In genomic region chr13:76098116-76098492, GRCm38 (mm10) we compare ENCODE assay signal across 8 mouse cellular contexts. TPM values are rescaled to one million over a fixed set of nuclear protein-coding genes. Genes with fewer than 3 reads are reported as not detected.
DNase-seq lines count a peak whose midpoint lies in the region; ATAC-seq and TF ChIP-seq lines count a peak whose summit lies in the region.

No protein-coding gene starts in this region.

- TF ChIP-seq CTCF in G1E (IDR thresholded peaks at IDR 0.05; ENCODE audit: low read depth, low read length) = no peak

- peak overlapping the region; percentile 77 for H3K27ac ChIP-seq in heart, embryonic 12.5 days (ENCODE audit: poor library complexity, severe bottlenecking)
- H3K27ac ChIP-seq in embryonic facial prominence, embryonic 15.5 days (replicated peaks) = peak overlapping the region; percentile 84

- WGBS in heart, embryonic 12.5 days = 2% methylated on average over 16 of the region's 16 CpGs
- WGBS in embryonic facial prominence, embryonic 15.5 days = 2% methylated on average over 16 of the region's 16 CpGs

- H3K27me3 ChIP-seq in heart, embryonic 12.5 days (replicated peaks) = no peaks in the 10 kb centered on the region
- no peaks in the 10 kb centered on the region for H3K27me3 ChIP-seq in G1E (ENCODE audit: insufficient read depth, low read length)
- no peaks in the 10 kb centered on the region for H3K27me3 ChIP-seq in embryonic facial prominence, embryonic 15.5 days

- H3K4me3 ChIP-seq in heart, embryonic 12.5 days = peak overlapping the region; percentile 75
- H3K4me3 ChIP-seq in G1E (ENCODE audit: low read depth, low read length) = peak overlapping the region; percentile 85
- H3K4me3 ChIP-seq in embryonic facial prominence, embryonic 15.5 days (replicated peaks) = peak overlapping the region; percentile 78

- peaks cover 3% of the 10 kb centered on the region; the same call in 1 of the 2 replicates for H3K36me3 ChIP-seq in heart, embryonic 12.5 days
- peaks cover 31% of the 10 kb centered on the region for H3K36me3 ChIP-seq in G1E (replicated peaks)
- H3K36me3 ChIP-seq in embryonic facial prominence, embryonic 15.5 days = peaks cover 5% of the 10 kb centered on the region; the same call in 1 of the 2 replicates

- no peaks in the 10 kb centered on the region for H3K9me3 ChIP-seq in heart, embryonic 12.5 days (replicated peaks)
- no peaks in the 10 kb centered on the region for H3K9me3 ChIP-seq in G1E (replicated peaks)
- H3K9me3 ChIP-seq in embryonic facial prominence, embryonic 15.5 days (replicated peaks) = no peaks in the 10 kb centered on the region

- peak overlapping the region; percentile 69 for H3K9ac ChIP-seq in heart, embryonic 12.5 days
- peak overlapping the region; percentile 33 for H3K9ac ChIP-seq in embryonic facial prominence, embryonic 15.5 days

- H3K4me1 ChIP-seq in heart, embryonic 12.5 days (replicated peaks) = peaks cover 3% of the 10 kb centered on the region; the same call in 1 of the 2 replicates
- H3K4me1 ChIP-seq in G1E (ENCODE audit: insufficient read depth, low read depth, low read length) = peaks cover 15% of the 10 kb centered on the region
- H3K4me1 ChIP-seq in embryonic facial prominence, embryonic 15.5 days = peaks cover 5% of the 10 kb centered on the region; the same call in 1 of the 2 replicates

- no peak for DNase-seq in heart, postnatal 4 days
- peak; percentile 16 for DNase-seq in G1E (ENCODE audit: low spot score)
- peak; percentile 63 to 65 for DNase-seq in kidney, adult 8-10 months
- DNase-seq in lung, postnatal 25 days (ENCODE audit: low spot score) = peak; percentile 45
- DNase-seq in layer of hippocampus, adult 11-12 months (ENCODE audit: low spot score) = no peak
- no peak for DNase-seq in layer of hippocampus, postnatal 25 days (ENCODE audit: extremely low spot score in 1 of 2, low spot score in 1 of 2)

- ATAC-seq in heart, embryonic 12.5 days (ENCODE audit: insufficient number of reproducible peaks, low FRiP score) = peak; percentile 79
- ATAC-seq in G1E (ENCODE audit: extremely low read depth, insufficient number of reproducible peaks, low FRiP score, poor library complexity, severe bottlenecking) = peak; percentile 62
- peak; percentile 72 for ATAC-seq in embryonic facial prominence, embryonic 15.5 days (ENCODE audit: insufficient number of reproducible peaks, low FRiP score, low TSS enrichment, low read depth)

- H3K4me2 ChIP-seq in heart, embryonic 12.5 days = peak overlapping the region; percentile 64
- peak overlapping the region; percentile 55 for H3K4me2 ChIP-seq in embryonic facial prominence, embryonic 15.5 days (replicated peaks)

RNA-seq across cellular contexts. Expression of gene Arsk, which starts 0.4 kb away (rescaled TPM):
- polyA plus RNA-seq in heart, embryonic 12.5 days (2016; fragmentation: Nextera tagmentation; extraction: Ambion mirVana) = 3.0 and 3.5 TPM in 2 replicates
- 1 to 10 TPM; 2.8 to 3.1 TPM for total RNA-seq in heart, postnatal 4 days (2021)
- 16.3 and 16.6 TPM in 2 replicates for total RNA-seq in G1E (2014; fragmentation: Nextera tagmentation)
- total RNA-seq in G1E (2017) = 7.0 and 7.9 TPM in 2 replicates
- 1.9 and 2.5 TPM in 2 replicates for polyA plus RNA-seq in G1E (2012)
- 7.8 and 9.6 TPM in 2 replicates for polyA plus RNA-seq in embryonic facial prominence, embryonic 15.5 days (2015; fragmentation: Nextera tagmentation; extraction: Ambion mirVana)
- total RNA-seq in layer of hippocampus, postnatal 25 days (2021) = 1 to 10 TPM; 5.3 to 5.7 TPM

RNA-seq across cellular contexts. Expression of gene Ttc37, which starts 0.4 kb away (rescaled TPM):
- polyA plus RNA-seq in heart, embryonic 12.5 days (2016; fragmentation: Nextera tagmentation; extraction: Ambion mirVana) = 10.1 and 13.1 TPM in 2 replicates
- 10 to 100 TPM; 12.4 to 13.8 TPM for total RNA-seq in heart, postnatal 4 days (2021)
- total RNA-seq in G1E (2014; fragmentation: Nextera tagmentation) (36.4 and 40.3 TPM in 2 replicates), G1E (2017) (28.4 and 34.7 TPM in 2 replicates)
- polyA plus RNA-seq in G1E (2012) = 0.58 and 1.4 TPM in 2 replicates
- polyA plus RNA-seq in embryonic facial prominence, embryonic 15.5 days (2015; fragmentation: Nextera tagmentation; extraction: Ambion mirVana) = 13.0 and 13.9 TPM in 2 replicates
- 10 to 100 TPM; 19.2 to 21.3 TPM for total RNA-seq in layer of hippocampus, postnatal 25 days (2021)

RNA-seq across cellular contexts. Expression of gene Gpr150, which starts 41.3 kb away (rescaled TPM):
- 0.08 TPM in 1 of 2 replicates, not detected in the other for polyA plus RNA-seq in heart, embryonic 12.5 days (2016; fragmentation: Nextera tagmentation; extraction: Ambion mirVana)
- total RNA-seq in heart, postnatal 4 days (2021) = not detected
- total RNA-seq in G1E (2014; fragmentation: Nextera tagmentation) (not detected in 2 replicates), G1E (2017) (0.05 TPM in 1 of 2 replicates, not detected in the other)
- polyA plus RNA-seq in G1E (2012) = not detected in 2 replicates
- not detected in 2 replicates for polyA plus RNA-seq in embryonic facial prominence, embryonic 15.5 days (2015; fragmentation: Nextera tagmentation; extraction: Ambion mirVana)
- total RNA-seq in layer of hippocampus, postnatal 25 days (2021) = 1 to 10 TPM; 1.7 to 1.9 TPM

Comparison
In these comparisons a context has a peak if more than half of its experiments do, and no peak if none do; other contexts are left out.
1. DNase-seq: peak in G1E (single experiment), kidney, adult 8-10 months (2 of 2) and lung, postnatal 25 days (single experiment); none in heart, postnatal 4 days (single experiment), layer of hippocampus, adult 11-12 months (single experiment) and layer of hippocampus, postnatal 25 days (0 of 2).
2. Peak in every context shown above with its lines, with median percentiles within 50 percentile points of each other: ATAC-seq and H3K4me3 ChIP-seq.